Mouse (Mus musculus): Measurements from ENCODE around the gene Tgoln1.
A peak's percentile ranks its signal among the peaks of the same experiment; 100 is the strongest.

Gene Tgoln1

GRCm38 (mm10) chr6:72593011-72593803, 23.6 kb downstream of the Tgoln1 start:
- DNase-seq (ENCODE audit: low read depth) = no peak

DNA sequence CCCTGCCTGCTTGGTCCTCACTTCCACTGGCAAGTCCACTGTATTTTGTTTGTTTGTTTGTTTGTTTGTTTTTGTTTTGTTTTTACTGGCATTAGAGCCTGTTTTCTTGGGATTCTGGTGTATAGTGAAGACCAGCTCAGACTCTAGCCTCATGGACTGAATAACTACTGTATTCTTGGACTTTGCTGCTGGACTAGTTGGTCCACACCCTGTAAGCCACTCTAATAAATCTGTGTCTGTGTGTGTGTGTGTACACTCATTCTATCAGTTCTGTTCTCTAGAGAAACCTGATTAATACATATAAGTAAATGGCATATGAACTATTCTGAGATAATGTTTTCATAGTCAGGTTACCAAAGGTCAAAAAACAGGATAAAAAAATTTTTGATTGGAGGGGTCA, 26.7 kb downstream of the Tgoln1 start:
- DNase-seq (ENCODE audit: low read depth) = no peak

DNA sequence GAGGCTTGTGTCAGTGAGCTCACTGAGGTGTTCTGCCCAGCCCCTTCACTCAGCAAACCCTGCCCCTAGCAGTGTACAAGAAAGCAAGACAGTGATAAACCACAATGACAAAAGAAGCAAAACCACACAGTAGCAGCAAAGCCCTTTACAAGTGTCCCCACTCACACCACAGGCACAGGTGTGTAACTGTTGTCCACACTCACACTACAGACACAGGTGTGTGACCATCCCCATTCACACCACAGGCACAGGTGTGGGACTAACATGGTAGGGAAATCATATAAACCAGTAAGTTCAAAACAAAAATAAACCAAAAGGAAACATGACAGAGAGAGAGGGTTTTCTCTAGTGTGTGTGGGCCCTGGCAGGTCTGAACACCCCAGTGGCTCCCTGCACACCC, 28.5 kb downstream of the Tgoln1 start:
- DNase-seq (ENCODE audit: low read depth) = no peak

GRCm38 (mm10) chr6:72586701-72587100, 30.1 kb downstream of the Tgoln1 start:
- DNase-seq (ENCODE audit: low read depth) = no peak

DNA sequence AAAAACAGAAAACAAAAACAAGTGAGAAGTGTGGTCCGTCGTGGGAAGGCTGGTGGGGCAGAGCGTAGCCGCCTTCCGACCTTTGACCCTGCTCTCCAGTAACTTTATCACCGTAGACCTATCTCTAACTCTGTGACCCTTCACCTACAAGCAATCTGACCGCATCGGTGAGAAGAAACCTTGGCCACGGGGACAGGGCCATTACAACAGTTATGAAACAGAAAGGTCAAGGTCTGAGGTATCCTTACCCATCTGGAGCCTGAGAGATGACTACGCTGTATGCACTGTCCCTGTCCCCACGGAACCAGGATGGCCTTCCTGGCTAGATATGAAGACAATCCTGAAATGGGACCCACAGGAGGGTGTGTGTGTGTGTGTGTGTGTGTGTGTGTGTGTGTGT, 32.6 kb downstream of the Tgoln1 start:
- no peak for DNase-seq (ENCODE audit: low read depth)

DNA sequence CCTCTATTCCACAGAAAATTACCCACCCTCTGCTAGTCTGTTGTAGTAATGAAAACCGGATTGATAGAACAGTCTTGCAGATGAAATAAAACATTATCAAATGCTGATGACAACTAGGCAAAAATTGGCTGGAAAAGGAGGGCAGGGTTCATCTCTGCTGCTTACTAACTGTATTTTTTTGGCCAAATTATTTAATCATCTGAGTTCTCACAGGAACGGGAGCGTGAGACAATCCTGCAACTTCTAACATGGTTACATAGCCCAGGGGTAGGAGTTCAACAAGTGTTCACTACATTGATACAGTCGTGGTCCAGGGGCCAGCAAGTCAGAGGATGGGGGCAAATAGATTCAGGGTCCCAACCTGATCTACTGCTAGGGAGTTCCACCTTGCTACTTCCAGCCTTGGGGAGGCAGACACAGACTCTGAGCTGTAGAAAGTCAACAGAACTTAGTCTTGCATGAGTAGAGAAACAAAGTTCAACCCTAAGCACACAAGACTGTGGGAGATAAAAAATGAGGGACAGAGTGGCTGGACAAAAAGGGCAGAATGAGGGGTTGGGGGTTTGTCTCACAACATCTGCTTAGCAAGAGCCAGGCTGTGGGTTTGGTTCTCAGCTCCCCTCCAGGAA, 33.5 kb downstream of the Tgoln1 start:
- DNase-seq (ENCODE audit: low read depth) = no peak

DNA sequence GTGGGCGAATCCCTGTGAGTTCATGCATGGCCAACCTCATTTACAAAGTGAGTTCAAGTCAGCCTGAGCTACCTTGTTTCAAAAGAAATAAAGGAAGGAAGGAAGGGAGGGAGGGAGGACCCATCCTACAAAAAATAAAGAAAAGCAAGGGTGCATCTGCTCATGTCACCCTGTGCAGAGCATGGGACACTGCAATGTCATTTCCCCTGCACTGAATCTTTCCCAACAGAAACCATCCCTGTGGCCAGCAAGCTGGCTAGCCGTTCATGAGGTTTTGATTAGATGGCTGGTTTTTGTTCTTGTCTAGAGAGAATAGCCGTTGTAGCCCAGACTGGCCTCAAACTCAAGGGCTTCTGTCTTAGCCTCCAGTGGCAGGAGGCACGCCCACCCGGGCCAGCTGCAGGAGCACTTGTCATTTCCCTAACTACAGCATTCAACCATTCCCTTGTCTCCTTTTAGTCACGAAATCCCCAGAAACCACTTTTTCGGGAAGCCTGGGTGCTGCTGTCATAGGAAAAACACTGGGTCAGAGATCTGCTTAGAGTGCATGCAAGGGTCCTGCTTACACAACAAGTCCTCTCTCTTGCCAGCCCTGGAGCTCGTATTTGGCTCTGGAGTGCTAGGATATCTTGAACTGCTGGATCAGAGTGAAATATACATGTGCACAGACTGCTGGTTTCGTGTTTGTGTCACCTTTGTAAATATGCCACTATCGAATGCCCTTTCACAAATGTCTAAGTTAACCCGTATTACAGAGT, 35.0 kb downstream of the Tgoln1 start:
- no peak for DNase-seq (ENCODE audit: low read depth)

- no peak for DNase-seq (ENCODE audit: low read depth)
Observed at GRCm38 (mm10) chr6:72576041-72576440, 40.8 kb downstream of the Tgoln1 start.

DNA sequence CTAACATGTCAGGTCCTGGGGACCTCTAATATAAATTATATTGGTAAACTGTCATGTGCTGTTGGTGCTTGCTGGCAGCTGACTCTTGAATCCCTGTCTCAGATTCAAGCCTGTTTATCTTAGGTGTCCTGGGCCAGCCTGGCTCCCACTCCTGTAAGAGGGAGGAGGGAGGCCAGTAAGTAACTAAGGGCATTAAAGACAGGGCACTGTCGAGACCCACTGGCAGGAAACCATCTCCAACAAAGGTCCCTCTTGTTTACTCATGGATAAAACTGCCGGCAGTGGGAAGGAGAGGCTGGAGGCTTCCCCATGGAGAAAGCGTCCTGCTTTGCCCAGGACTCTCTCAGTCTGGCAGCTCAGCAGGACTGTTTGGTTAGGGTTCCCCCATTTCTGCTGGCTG, 45.0 kb downstream of the Tgoln1 start:
- DNase-seq (ENCODE audit: low read depth) = no peak

- DNase-seq (ENCODE audit: low read depth) = no peak
Observed at GRCm38 (mm10) chr6:72570644-72571397, 46.0 kb downstream of the Tgoln1 start.

GRCm38 (mm10) chr6:72568736-72569135, 48.1 kb downstream of the Tgoln1 start:
- DNase-seq (ENCODE audit: low read depth) = no peak

GRCm38 (mm10) chr6:72567508-72567907, 49.3 kb downstream of the Tgoln1 start:
- no peak for DNase-seq (ENCODE audit: low read depth)

DNA sequence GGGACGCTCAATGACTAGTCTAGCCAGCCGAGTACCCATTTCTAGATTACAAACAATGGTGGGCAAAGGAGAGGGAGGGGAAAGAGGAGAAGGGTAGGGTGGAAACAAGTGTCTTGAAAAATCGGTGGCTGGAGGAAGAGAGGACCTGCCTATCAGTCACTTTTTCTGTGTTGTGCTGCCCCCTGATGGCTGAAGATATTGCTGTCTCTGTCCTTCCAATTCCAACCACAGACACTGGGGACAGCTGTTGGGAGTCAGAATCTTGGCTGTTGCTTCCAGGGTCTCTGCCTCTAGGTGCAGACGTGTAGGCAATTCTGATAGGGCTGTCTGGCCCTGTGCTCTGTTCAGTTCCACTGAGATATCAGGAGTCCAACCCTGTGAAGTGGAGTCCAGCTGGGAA, 50.8 kb downstream of the Tgoln1 start:
- DNase-seq (ENCODE audit: low read depth) = peak; percentile 78

DNA sequence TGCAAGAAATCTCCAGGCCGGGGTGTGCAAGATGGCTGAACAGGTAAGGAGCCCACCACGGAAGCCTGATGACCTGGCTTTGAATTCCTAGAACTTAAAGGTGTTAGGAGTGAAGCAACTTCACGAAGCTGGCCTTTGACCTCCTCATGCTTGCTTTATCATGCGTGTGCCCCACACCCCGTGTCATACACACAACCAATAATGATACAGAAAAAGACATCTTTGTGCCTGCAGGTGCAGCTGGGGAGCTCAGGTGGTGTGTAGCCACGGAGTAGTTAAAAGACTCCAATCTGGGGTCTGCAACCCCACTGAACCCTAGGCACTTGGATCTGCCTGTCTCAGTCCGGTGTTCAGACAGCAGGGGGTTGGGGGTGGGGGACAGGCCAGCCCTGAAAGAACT, 51.3 kb downstream of the Tgoln1 start:
- no peak for DNase-seq (ENCODE audit: low read depth)

GRCm38 (mm10) chr6:72562894-72563293, 53.9 kb downstream of the Tgoln1 start:
- no peak for DNase-seq (ENCODE audit: low read depth)

DNA sequence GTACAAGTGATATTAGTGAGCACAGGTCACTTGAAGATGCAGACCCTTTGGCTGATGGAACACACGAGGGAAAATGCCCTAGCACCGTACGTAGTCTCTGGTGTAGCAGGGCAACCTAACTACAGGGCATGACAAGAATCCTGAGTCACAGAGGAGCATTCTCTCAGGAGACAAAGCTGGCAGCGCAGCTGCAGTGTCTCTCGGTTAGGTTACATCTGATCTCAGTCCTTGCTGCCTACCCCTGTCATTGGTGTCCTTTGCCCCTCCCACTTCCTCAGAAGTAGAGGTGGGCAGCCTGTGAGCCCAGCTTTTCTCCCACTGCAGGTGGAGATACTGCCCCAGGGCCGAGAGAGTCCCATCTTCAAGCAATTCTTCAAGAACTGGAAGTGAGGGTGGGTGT, 54.3 kb downstream of the Tgoln1 start:
- no peak for DNase-seq (ENCODE audit: low read depth)

DNA sequence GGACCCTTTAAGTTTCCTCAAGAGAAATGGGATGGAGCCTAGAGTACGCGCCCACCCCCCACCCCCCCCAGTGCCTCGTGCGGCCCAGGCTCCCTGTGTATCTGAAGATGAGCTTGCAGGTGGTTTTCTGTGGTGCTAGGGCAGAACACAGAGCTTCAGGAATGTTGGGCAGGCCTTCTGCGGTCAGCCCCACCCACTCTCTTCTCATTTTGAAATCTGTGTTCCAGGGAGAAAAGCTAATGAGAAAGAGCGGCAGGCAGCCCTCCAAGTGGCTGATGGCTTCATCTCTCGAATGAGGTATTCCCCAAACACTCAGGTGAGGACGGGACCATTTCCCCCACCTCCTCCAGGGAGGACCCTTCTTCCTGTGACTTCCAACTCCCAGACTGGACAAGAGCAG, 56.0 kb downstream of the Tgoln1 start:
- no peak for DNase-seq (ENCODE audit: low read depth)
